Mouse (Mus musculus) thymus, adult 2 months (tissue): Measurements from ENCODE around the gene Spns1. TPM values are rescaled to one million over a fixed set of nuclear protein-coding genes. Genes with fewer than 3 reads are reported as not detected.

Experiments used
- DNase-seq: peaks from one replicate; pipeline ENCODE4 v3.0.0; 2021
- H3K27ac ChIP-seq: fragments of 200-500 bp; 2 replicates; pipeline ENCODE4 v1.5.1; 2012; ENCODE audit warnings: low read length, control low read depth; ENCODE audit not compliant: control insufficient read depth, insufficient read depth
- H3K27me3 ChIP-seq: fragments of 200-500 bp; 2 replicates; pipeline ENCODE4 v1.6.1; 2012; ENCODE audit warnings: mild to moderate bottlenecking, low read length, moderate library complexity, mixed read lengths; ENCODE audit not compliant: control insufficient read depth, insufficient read depth
- H3K36me3 ChIP-seq: fragments of 200-500 bp; 2 replicates; pipeline ENCODE4 v1.6.1; 2012; ENCODE audit warnings: mild to moderate bottlenecking, low read length, moderate library complexity; ENCODE audit not compliant: control insufficient read depth, insufficient read depth
- H3K4me1 ChIP-seq: fragments of 200-500 bp; replicated peaks from 2 replicates; pipeline ENCODE4 v1.6.1; 2012; ENCODE audit warnings: low read length; ENCODE audit not compliant: control insufficient read depth, insufficient read depth
- H3K4me3 ChIP-seq: fragments of 200-500 bp; 2 replicates; pipeline ENCODE4 v1.5.1; 2012; ENCODE audit warnings: mild to moderate bottlenecking, low read length, control low read depth, moderate library complexity; ENCODE audit not compliant: control insufficient read depth, insufficient read depth
- CTCF ChIP-seq: fragments of 200-500 bp; IDR thresholded peaks from 2 replicates; pipeline ENCODE4 v1.5.1; 2012; ENCODE audit warnings: mild to moderate bottlenecking, control low read depth, low read length, moderate library complexity, borderline replicate concordance; ENCODE audit not compliant: control insufficient read depth, poor library complexity, insufficient read depth; ENCODE audit errors: extremely low read depth
- POLR2A ChIP-seq: fragments of 200-500 bp; IDR thresholded peaks from 2 replicates; pipeline ENCODE4 v1.6.1; 2012; ENCODE audit warnings: mild to moderate bottlenecking, low read length, control low read depth, moderate library complexity; ENCODE audit not compliant: control insufficient read depth, poor library complexity, insufficient read depth; ENCODE audit errors: extremely low read depth
- WGBS: fragments of 180-500 bp; shearing (Covaris S2); methylation state at CpG from one replicate; pipeline ENCODE4 v1.1.7; 2018; 5-methylcytosine and 5-hydroxymethylcytosine counted together
- polyA plus RNA-seq: library from polyadenylated mRNA; depleted of rRNA; stranded (reverse); fragments of >200 nt; gene quantifications from 2 replicates; pipeline ENCODE4 v1.2.3, GENCODE M21; 2012

Gene Spns1
- polyA plus RNA-seq, 1 experiment: 489 TPM

- Histone ChIP-seq H3K27ac (peak overlapping the region; percentile 62), H3K36me3 (no peaks in the 10 kb centered on the region), H3K4me1 (peaks cover 54% of the 10 kb centered on the region), H3K4me3 (peak overlapping the region; percentile 10; the same call in 1 of the 2 replicates), H3K27me3 (no peaks in the 10 kb centered on the region)
- no peak for DNase-seq
- TF ChIP-seq CTCF (no peak), POLR2A (no peak)
- WGBS: 31% methylated on average over 11 of the region's 11 CpGs
Observed at GRCm38 (mm10) chr7:126353251-126353993, 23.8 kb downstream of the Spns1 start.

GRCm38 (mm10) chr7:126351419-126351951 lies 25.8 kb downstream of the Spns1 start:
- H3K4me3 ChIP-seq: no peak overlapping the region
- H3K36me3 ChIP-seq: no peaks in the 10 kb centered on the region
- no peak for DNase-seq
- no peaks in the 10 kb centered on the region for H3K27me3 ChIP-seq
- peaks cover 37% of the 10 kb centered on the region for H3K4me1 ChIP-seq
- no peak overlapping the region for H3K27ac ChIP-seq
- WGBS: 91% methylated on average over 10 of the region's 10 CpGs
- TF ChIP-seq CTCF: no peak
- no peak for TF ChIP-seq POLR2A

GRCm38 (mm10) chr7:126350748-126351418 lies 26.4 kb downstream of the Spns1 start:
- Histone ChIP-seq H3K36me3 (no peaks in the 10 kb centered on the region), H3K27me3 (no peaks in the 10 kb centered on the region), H3K27ac (no peak overlapping the region), H3K4me3 (no peak overlapping the region), H3K4me1 (peaks cover 33% of the 10 kb centered on the region)
- 85% methylated on average over 20 of the region's 20 CpGs for whole genome bisulfite sequencing
- TF ChIP-seq CTCF (no peak), POLR2A (no peak)
- no peak for DNase-seq

GRCm38 (mm10) chr7:126348293-126348692 lies 29.0 kb downstream of the Spns1 start:
- WGBS: 84% methylated on average over 8 of the region's 8 CpGs
- no peak for DNase-seq
- TF ChIP-seq CTCF (no peak), POLR2A (no peak)
- Histone ChIP-seq H3K4me3 (no peak overlapping the region), H3K27me3 (no peaks in the 10 kb centered on the region), H3K27ac (no peak overlapping the region), H3K36me3 (no peaks in the 10 kb centered on the region), H3K4me1 (peaks cover 28% of the 10 kb centered on the region)

DNA sequence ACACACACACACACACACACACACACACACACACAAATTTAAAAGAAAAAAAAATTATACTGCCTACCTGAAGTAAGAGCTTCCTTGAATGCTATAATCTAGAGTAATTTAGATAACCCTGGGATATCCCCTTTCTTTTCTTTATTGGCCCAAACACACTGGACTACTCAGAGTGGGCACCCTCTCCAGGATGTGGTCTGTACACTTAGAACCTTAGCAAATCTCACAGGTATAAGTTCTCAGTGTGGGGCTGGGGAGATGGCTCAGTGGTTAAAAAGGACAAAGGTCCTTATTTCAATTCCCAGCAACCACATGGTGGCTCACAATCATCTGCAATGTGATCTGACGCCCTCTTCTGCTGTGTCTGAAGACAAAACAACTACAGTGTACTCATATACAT lies 30.2 kb downstream of the Spns1 start:
- 57% methylated on average over 1 of the region's 1 CpGs for WGBS
- H3K27ac ChIP-seq: no peak overlapping the region
- peaks cover 24% of the 10 kb centered on the region for H3K4me1 ChIP-seq
- no peak for TF ChIP-seq CTCF
- no peaks in the 10 kb centered on the region for H3K27me3 ChIP-seq
- no peak overlapping the region for H3K4me3 ChIP-seq
- H3K36me3 ChIP-seq: no peaks in the 10 kb centered on the region
- DNase-seq: no peak

- TF ChIP-seq POLR2A (no peak), CTCF (no peak)
- H3K27ac ChIP-seq: no peak overlapping the region
Observed at GRCm38 (mm10) chr7:126345969-126346368, 31.3 kb downstream of the Spns1 start.

More at GRCm38 (mm10) chr7:126345969-126346368, 31.3 kb downstream of the Spns1 start:
- Histone ChIP-seq H3K4me3 (no peak overlapping the region), H3K4me1 (peaks cover 25% of the 10 kb centered on the region), H3K27me3 (no peaks in the 10 kb centered on the region), H3K36me3 (no peaks in the 10 kb centered on the region)
- 11% methylated on average over 3 of the region's 3 CpGs for WGBS
- DNase-seq: no peak
